In the genomic region with DNA sequence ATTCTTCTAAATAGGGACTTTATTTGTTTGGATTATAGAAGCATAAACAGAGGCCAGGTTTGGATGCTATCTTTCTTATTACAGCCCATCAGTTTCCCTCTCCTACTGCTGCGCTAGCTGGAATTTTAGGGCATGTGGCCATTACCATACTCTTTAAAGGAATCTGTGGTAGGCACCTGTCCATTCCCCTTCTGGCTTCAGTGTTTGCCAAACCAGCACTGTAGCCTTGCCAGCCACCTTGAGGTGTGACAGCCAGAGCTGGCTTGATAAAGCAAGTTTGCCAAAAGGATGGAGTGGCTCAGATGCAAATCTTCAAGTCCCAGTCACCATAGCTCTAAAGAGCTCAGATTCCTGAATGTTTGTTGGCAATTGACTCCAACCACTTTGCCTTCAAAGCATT, we compare ENCODE assay signal across 21 mouse cellular contexts. TPM values are rescaled to one million over a fixed set of nuclear protein-coding genes. Genes with fewer than 3 reads are reported as not detected.
A peak's percentile ranks its signal among the peaks of the same experiment; 100 is the strongest.
DNase-seq lines count a peak whose midpoint lies in the region; ATAC-seq lines count a peak whose summit lies in the region.
"Had no signal": no experiment of that assay in that cellular context is flagged by ENCODE, and none has a peak within 500 bp of the region (broad histone marks: within the 10 kb centered on the region; RNA-seq: fewer than 3 reads in every experiment).

No protein-coding gene starts in this region.

- no peak overlapping the region for H3K4me2 ChIP-seq in embryonic facial prominence, embryonic 12.5 days (replicated peaks)
- no peak overlapping the region for H3K4me2 ChIP-seq in lung, embryonic 15.5 days
- H3K4me2 ChIP-seq in hindbrain, embryonic 14.5 days (replicated peaks), result no peak overlapping the region
- H3K4me2 ChIP-seq: midbrain, embryonic 11.5 days; neural tube, embryonic 12.5 days had no signal

- no peaks in the 10 kb centered on the region for H3K36me3 ChIP-seq in embryonic facial prominence, embryonic 12.5 days
- no peaks in the 10 kb centered on the region for H3K36me3 ChIP-seq in embryonic facial prominence, embryonic 10.5 days (replicated peaks)
- no peaks in the 10 kb centered on the region for H3K36me3 ChIP-seq in lung, embryonic 15.5 days
- no peaks in the 10 kb centered on the region for H3K36me3 ChIP-seq in hindbrain, embryonic 14.5 days (replicated peaks; ENCODE audit: control insufficient read depth, insufficient read depth)
- H3K36me3 ChIP-seq: G1E; hindbrain, embryonic 10.5 days; neural tube, embryonic 12.5 days had no signal

- no peak for DNase-seq in embryonic facial prominence, embryonic 10.5 days (ENCODE audit: low spot score)
- no peak for DNase-seq in lung, postnatal 14 days
- peak; percentile 59 for DNase-seq in cerebellum, adult 9-10 months
- DNase-seq in cerebellum, postnatal 36 days, result peak; percentile 16 to 26
- DNase-seq in right cerebral cortex, postnatal 10 days (ENCODE audit: low spot score in 2 of 2), result no peak
- DNase-seq in hindbrain, embryonic 14.5 days (ENCODE audit: low spot score), result no peak
- DNase-seq: gastrocnemius, postnatal 10 days; kidney, postnatal 14 days; liver; right cerebral cortex, adult 18-20 months; thymus, adult 2 months; thymus, postnatal 36 days had no signal

- ATAC-seq in embryonic facial prominence, embryonic 12.5 days (ENCODE audit: insufficient number of reproducible peaks, insufficient read depth, low FRiP score, low TSS enrichment), result no peak
- peak; percentile 39; the same call in 1 of the 2 replicates for ATAC-seq in lung, embryonic 15.5 days (ENCODE audit: borderline replicate concordance, extremely low read depth, low FRiP score, low TSS enrichment)
- ATAC-seq in hindbrain, embryonic 14.5 days (ENCODE audit: low FRiP score), result no peak
- ATAC-seq: intestine, embryonic 16.5 days had no signal

- no peaks in the 10 kb centered on the region for H3K9me3 ChIP-seq in embryonic facial prominence, embryonic 12.5 days
- no peaks in the 10 kb centered on the region for H3K9me3 ChIP-seq in embryonic facial prominence, embryonic 10.5 days
- no peaks in the 10 kb centered on the region for H3K9me3 ChIP-seq in lung, embryonic 15.5 days
- H3K9me3 ChIP-seq in hindbrain, embryonic 14.5 days (ENCODE audit: control insufficient read depth, low read length), result no peaks in the 10 kb centered on the region
- H3K9me3 ChIP-seq: G1E; hindbrain, embryonic 10.5 days; neural tube, embryonic 12.5 days had no signal

- H3K27me3 ChIP-seq in embryonic facial prominence, embryonic 12.5 days, result 0 out of 2 replicates have a peak, but pooled peaks cover 8% of the 10 kb centered on the region
- H3K27me3 ChIP-seq in embryonic facial prominence, embryonic 10.5 days (replicated peaks; ENCODE audit: low read depth, poor library complexity, severe bottlenecking), result peaks cover 96% of the 10 kb centered on the region
- 0 out of 2 replicates have a peak, but pooled peaks cover 3% of the 10 kb centered on the region for H3K27me3 ChIP-seq in lung, embryonic 15.5 days
- H3K27me3 ChIP-seq in hindbrain, embryonic 14.5 days (ENCODE audit: control insufficient read depth, insufficient read depth, low read length), result no peaks in the 10 kb centered on the region
- H3K27me3 ChIP-seq: neural tube, embryonic 12.5 days had no signal

- no peak overlapping the region for H3K9ac ChIP-seq in embryonic facial prominence, embryonic 12.5 days
- no peak overlapping the region for H3K9ac ChIP-seq in lung, embryonic 15.5 days
- H3K9ac ChIP-seq in hindbrain, embryonic 14.5 days, result no peak overlapping the region
- H3K9ac ChIP-seq: neural tube, embryonic 12.5 days had no signal

- 96% methylated on average over 1 of the region's 1 CpGs for WGBS in embryonic facial prominence, embryonic 12.5 days
- WGBS in embryonic facial prominence, embryonic 10.5 days, result 92% methylated on average over 1 of the region's 1 CpGs
- 45% methylated on average over 1 of the region's 1 CpGs for WGBS in lung, embryonic 15.5 days
- WGBS in hindbrain, embryonic 14.5 days, result 84% methylated on average over 1 of the region's 1 CpGs

- H3K4me3 ChIP-seq in embryonic facial prominence, embryonic 12.5 days, result no peak overlapping the region
- H3K4me3 ChIP-seq in embryonic facial prominence, embryonic 10.5 days, result no peak overlapping the region
- H3K4me3 ChIP-seq in lung, embryonic 15.5 days, result no peak overlapping the region
- no peak overlapping the region for H3K4me3 ChIP-seq in hindbrain, embryonic 14.5 days (replicated peaks; ENCODE audit: low read length)
- H3K4me3 ChIP-seq: hindbrain, embryonic 10.5 days; myocyte; neural tube, embryonic 12.5 days had no signal

- 0 out of 2 replicates have a peak, but pooled peaks cover 7% of the 10 kb centered on the region for H3K4me1 ChIP-seq in embryonic facial prominence, embryonic 12.5 days
- H3K4me1 ChIP-seq in embryonic facial prominence, embryonic 10.5 days, result peaks cover 18% of the 10 kb centered on the region
- H3K4me1 ChIP-seq in lung, embryonic 15.5 days, result peaks cover 4% of the 10 kb centered on the region; the same call in 1 of the 2 replicates
- H3K4me1 ChIP-seq in hindbrain, embryonic 14.5 days (replicated peaks; ENCODE audit: control insufficient read depth, insufficient read depth, low read length), result no peaks in the 10 kb centered on the region
- H3K4me1 ChIP-seq: hindbrain, embryonic 10.5 days; neural tube, embryonic 12.5 days had no signal

- H3K27ac ChIP-seq in embryonic facial prominence, embryonic 12.5 days, result 0 out of 2 replicates have a peak overlapping the region, but pooled peaks have one; percentile 46
- H3K27ac ChIP-seq in embryonic facial prominence, embryonic 10.5 days (replicated peaks), result no peak overlapping the region
- no peak overlapping the region for H3K27ac ChIP-seq in lung, embryonic 15.5 days
- no peak overlapping the region for H3K27ac ChIP-seq in hindbrain, embryonic 14.5 days
- H3K27ac ChIP-seq: hindbrain, embryonic 10.5 days; neural tube, embryonic 12.5 days had no signal

RNA-seq across cellular contexts. Expression of gene Rtl9, which starts 32.3 kb away (rescaled TPM):
- 0.28 and 0.38 TPM in 2 replicates for polyA plus RNA-seq in embryonic facial prominence, embryonic 12.5 days (2016; fragmentation: Nextera tagmentation; extraction: Ambion mirVana)
- 0.18 and 0.27 TPM in 2 replicates for polyA plus RNA-seq in embryonic facial prominence, embryonic 10.5 days (2016; fragmentation: Nextera tagmentation; extraction: Ambion mirVana)
- polyA plus RNA-seq in lung, embryonic 15.5 days (2015; fragmentation: Nextera tagmentation; extraction: Ambion mirVana), result 0.36 and 0.50 TPM in 2 replicates
- 0.67 and 0.77 TPM in 2 replicates for polyA plus RNA-seq in hindbrain, embryonic 14.5 days (2014; fragmentation: Nextera tagmentation; extraction: Ambion mirVana)
- polyA plus RNA-seq: G1E; heart, embryonic 14.5 days had no signal

Comparison
In these comparisons a context has a peak if more than half of its experiments do, and no peak if none do; other contexts are left out.
1. DNase-seq: peak in cerebellum, adult 9-10 months (single experiment) and cerebellum, postnatal 36 days (2 of 2); none in embryonic facial prominence, embryonic 10.5 days (single experiment), lung, postnatal 14 days (single experiment), right cerebral cortex, postnatal 10 days (0 of 2) and hindbrain, embryonic 14.5 days (single experiment).